Mouse (Mus musculus) E14TG2a.4 (cell line): ENCODE measurements around the gene 9630041A04Rik.

Experiments used
- H3K27me3 ChIP-seq: 2 replicates; pipeline ENCODE4 v1.6.1; 2014; ENCODE audit warnings: low read length, control low read depth; ENCODE audit not compliant: insufficient read depth
- H3K36me3 ChIP-seq: 2 replicates; pipeline ENCODE4 v1.6.1; 2014; ENCODE audit warnings: low read length, control low read depth; ENCODE audit not compliant: insufficient read depth
- H3K4me1 ChIP-seq: replicated peaks from 2 replicates; pipeline ENCODE4 v1.6.1; 2014; ENCODE audit warnings: low read depth, low read length, control low read depth
- H3K4me3 ChIP-seq: replicated peaks from 2 replicates; pipeline ENCODE4 v1.5.1; 2014; ENCODE audit warnings: mild to moderate bottlenecking, low read length
- H3K9me3 ChIP-seq: 2 replicates; pipeline ENCODE4 v1.6.1; 2014; ENCODE audit warnings: low read length, control low read depth
- CTCF ChIP-seq: conservative IDR thresholded peaks from 2 replicates; pipeline ENCODE4 v1.5.1; 2014; ENCODE audit warnings: low read length
- NANOG ChIP-seq: IDR thresholded peaks from 2 replicates; pipeline ENCODE4 v1.6.1; 2014; ENCODE audit warnings: borderline replicate concordance, low read length, mixed read lengths
- POU5F1 ChIP-seq: IDR thresholded peaks from 2 replicates; pipeline ENCODE4 v1.6.1; 2014; ENCODE audit warnings: low read length, borderline replicate concordance

9630041A04Rik gene

DNA sequence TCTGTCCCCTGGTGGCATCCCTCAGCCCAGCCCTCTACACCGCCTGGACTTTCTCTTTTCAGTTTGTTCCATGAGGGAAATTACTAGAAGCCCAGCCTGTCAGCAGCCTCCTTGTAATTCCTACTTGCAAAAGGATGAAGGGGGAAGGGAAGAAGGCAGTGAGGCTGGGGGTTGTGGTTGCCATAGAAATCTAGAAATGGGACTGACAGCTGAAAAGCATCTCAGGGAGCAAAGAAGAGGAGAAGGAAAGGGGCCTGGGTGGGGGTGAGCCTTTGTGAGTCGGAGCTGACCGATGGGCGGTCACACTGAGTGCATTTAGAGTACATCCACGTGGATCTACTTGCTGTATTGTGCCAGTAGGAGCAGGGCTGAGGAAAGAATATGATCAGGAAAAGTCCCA is 47.2 kb downstream of the 9630041A04Rik start:
- Histone ChIP-seq H3K4me1 (no peaks in the 10 kb centered on the region), H3K9me3 (0 out of 2 replicates have a peak, but pooled peaks cover 2% of the 10 kb centered on the region), H3K27me3 (no peaks in the 10 kb centered on the region), H3K4me3 (no peak overlapping the region), H3K36me3 (no peaks in the 10 kb centered on the region)
- TF ChIP-seq NANOG = no peak
- TF ChIP-seq POU5F1 = no peak
- no peak for TF ChIP-seq CTCF

GRCm38 (mm10) chr9:101909491-101909890 is 47.9 kb downstream of the 9630041A04Rik start:
- no peaks in the 10 kb centered on the region for H3K27me3 ChIP-seq
- TF ChIP-seq NANOG (no peak), POU5F1 (no peak), CTCF (no peak)
- H3K36me3 ChIP-seq = no peaks in the 10 kb centered on the region
- H3K9me3 ChIP-seq = 0 out of 2 replicates have a peak, but pooled peaks cover 2% of the 10 kb centered on the region
- H3K4me3 ChIP-seq = no peak overlapping the region
- H3K4me1 ChIP-seq = no peaks in the 10 kb centered on the region

GRCm38 (mm10) chr9:101911176-101911866 is 49.7 kb downstream of the 9630041A04Rik start:
- no peak for TF ChIP-seq NANOG
- TF ChIP-seq CTCF = no peak
- no peak for TF ChIP-seq POU5F1
- no peak overlapping the region for H3K4me3 ChIP-seq
- H3K36me3 ChIP-seq = no peaks in the 10 kb centered on the region
- H3K4me1 ChIP-seq = no peaks in the 10 kb centered on the region
- H3K27me3 ChIP-seq = no peaks in the 10 kb centered on the region
- 0 out of 2 replicates have a peak, but pooled peaks cover 2% of the 10 kb centered on the region for H3K9me3 ChIP-seq

- TF ChIP-seq CTCF (no peak), NANOG (no peak), POU5F1 (no peak)
- H3K9me3 ChIP-seq = 0 out of 2 replicates have a peak, but pooled peaks cover 2% of the 10 kb centered on the region
These were observed 53.4 kb downstream of the 9630041A04Rik start for GRCm38 (mm10) chr9:101915082-101915481.

GRCm38 (mm10) chr9:101918771-101919170 is 57.1 kb downstream of the 9630041A04Rik start:
- Histone ChIP-seq H3K9me3 (no peaks in the 10 kb centered on the region), H3K27me3 (0 out of 2 replicates have a peak, but pooled peaks cover 4% of the 10 kb centered on the region)

More at GRCm38 (mm10) chr9:101915082-101915481, 53.4 kb downstream of the 9630041A04Rik start:
- Histone ChIP-seq H3K4me3 (no peak overlapping the region), H3K27me3 (no peaks in the 10 kb centered on the region), H3K4me1 (no peaks in the 10 kb centered on the region), H3K36me3 (no peaks in the 10 kb centered on the region)

DNA sequence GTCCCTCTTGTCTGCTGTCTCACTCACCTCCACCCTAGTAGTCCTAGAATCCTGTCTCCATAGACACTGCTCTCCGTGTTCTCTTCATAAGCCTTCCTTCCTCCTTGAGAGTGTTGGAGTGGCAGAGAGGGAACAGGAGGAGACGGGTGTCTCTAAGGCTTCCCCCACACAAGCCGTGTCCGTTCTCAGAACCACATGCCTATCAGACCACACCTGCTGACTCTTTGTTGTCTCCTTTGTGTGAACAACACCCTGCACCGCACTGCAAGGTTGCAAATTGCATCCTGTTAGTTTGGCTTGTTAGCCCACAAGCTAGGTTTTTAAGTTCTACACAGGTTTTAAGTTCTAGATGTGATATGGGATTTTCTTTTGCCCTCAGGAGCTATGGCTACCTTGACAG is 57.7 kb downstream of the 9630041A04Rik start:
- TF ChIP-seq POU5F1 = no peak
- no peaks in the 10 kb centered on the region for H3K4me1 ChIP-seq
- H3K27me3 ChIP-seq = 0 out of 2 replicates have a peak, but pooled peaks cover 4% of the 10 kb centered on the region
- no peaks in the 10 kb centered on the region for H3K9me3 ChIP-seq
- H3K4me3 ChIP-seq = no peak overlapping the region
- H3K36me3 ChIP-seq = no peaks in the 10 kb centered on the region

More at GRCm38 (mm10) chr9:101918771-101919170, 57.1 kb downstream of the 9630041A04Rik start:
- TF ChIP-seq NANOG = no peak
- TF ChIP-seq POU5F1 = no peak
- no peak for TF ChIP-seq CTCF
- no peak overlapping the region for H3K4me3 ChIP-seq
- H3K36me3 ChIP-seq = no peaks in the 10 kb centered on the region
- no peaks in the 10 kb centered on the region for H3K4me1 ChIP-seq

GRCm38 (mm10) chr9:101922846-101923245 is 61.2 kb downstream of the 9630041A04Rik start:
- no peak for TF ChIP-seq POU5F1
- TF ChIP-seq NANOG = no peak
- no peak for TF ChIP-seq CTCF
- H3K9me3 ChIP-seq = no peaks in the 10 kb centered on the region
- 0 out of 2 replicates have a peak, but pooled peaks cover 4% of the 10 kb centered on the region for H3K27me3 ChIP-seq
- no peaks in the 10 kb centered on the region for H3K36me3 ChIP-seq
- H3K4me1 ChIP-seq = no peaks in the 10 kb centered on the region
- H3K4me3 ChIP-seq = no peak overlapping the region

- Histone ChIP-seq H3K4me1 (no peaks in the 10 kb centered on the region), H3K36me3 (no peaks in the 10 kb centered on the region), H3K4me3 (no peak overlapping the region), H3K27me3 (0 out of 2 replicates have a peak, but pooled peaks cover 4% of the 10 kb centered on the region), H3K9me3 (no peaks in the 10 kb centered on the region)
- TF ChIP-seq NANOG (no peak), CTCF (no peak), POU5F1 (no peak)
These were observed 63.2 kb downstream of the 9630041A04Rik start for GRCm38 (mm10) chr9:101924829-101925228.
